Mouse (Mus musculus) hindlimb bud, embryonic 11.5 days (tissue): Measurements from ENCODE around the gene Krt77.

Experiments used
- DNase-seq: peaks from one replicate; pipeline ENCODE4 v3.0.0-alpha.2; 2012; ENCODE audit warnings: low read depth, low spot score; ENCODE audit errors: extremely low spot score

Gene Krt77

DNA sequence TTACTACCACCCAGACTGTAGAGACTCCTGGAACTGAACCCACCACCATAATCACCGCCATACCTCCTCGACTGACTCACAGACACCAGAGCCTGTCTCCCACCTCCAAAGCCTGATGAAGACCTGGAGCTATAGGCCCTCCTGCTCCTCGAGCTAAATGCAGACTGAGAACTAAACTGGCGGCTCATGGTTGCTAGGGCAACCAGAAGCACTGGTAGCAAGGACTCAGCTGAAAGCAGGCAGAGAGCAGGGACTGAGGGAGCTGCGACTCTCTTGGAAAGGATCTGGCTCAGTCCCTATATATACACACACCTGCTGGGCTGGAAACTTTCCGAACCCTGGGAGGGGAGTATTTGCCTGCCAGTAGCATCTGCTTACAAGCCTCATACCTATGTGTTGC, at the start of gene Krt77:
Gene Krt77, minus strand, starts transcription at position 275 of the 400 bp plus-strand sequence.
- no peak for DNase-seq

DNA sequence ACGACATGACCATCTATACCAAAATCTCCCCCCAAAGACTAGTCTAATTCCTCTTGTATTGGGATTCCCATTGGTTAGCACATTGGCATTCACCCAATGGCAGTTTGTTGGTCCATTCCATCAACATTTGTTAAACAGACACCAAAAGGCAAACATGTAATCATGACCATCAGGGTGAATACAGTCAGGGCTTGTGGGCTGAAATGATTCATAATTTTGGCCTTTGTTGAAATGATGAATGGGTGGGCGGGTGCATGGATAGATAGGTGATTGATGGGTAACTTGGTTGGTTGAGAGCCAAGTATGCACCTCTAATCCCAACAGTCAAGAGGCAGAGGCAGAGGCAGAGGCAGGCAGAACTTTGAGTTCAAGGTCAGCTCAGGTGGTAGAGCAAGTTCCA, 46.6 kb upstream of the Krt77 start:
- no peak for DNase-seq

DNA sequence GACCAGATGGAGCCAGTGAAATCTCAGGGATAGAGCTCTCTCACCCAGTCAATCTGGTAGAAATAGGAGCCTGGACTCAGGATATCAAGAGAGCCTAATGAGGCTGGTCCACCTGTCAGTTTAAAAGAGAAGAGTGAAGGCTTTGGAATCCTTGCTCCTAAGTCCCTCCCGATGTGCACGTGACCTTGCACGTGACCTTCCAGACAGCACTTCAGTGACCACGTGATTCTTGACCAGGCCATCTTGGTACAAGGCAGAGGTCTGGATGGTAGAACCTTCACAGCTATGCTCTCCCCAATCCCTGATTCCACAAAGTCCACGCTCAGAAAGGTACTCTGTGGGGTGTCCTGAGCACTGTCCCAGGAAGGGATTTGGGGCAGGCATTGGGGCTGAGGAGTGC, 35.3 kb upstream of the Krt77 start:
- DNase-seq, result no peak

DNA sequence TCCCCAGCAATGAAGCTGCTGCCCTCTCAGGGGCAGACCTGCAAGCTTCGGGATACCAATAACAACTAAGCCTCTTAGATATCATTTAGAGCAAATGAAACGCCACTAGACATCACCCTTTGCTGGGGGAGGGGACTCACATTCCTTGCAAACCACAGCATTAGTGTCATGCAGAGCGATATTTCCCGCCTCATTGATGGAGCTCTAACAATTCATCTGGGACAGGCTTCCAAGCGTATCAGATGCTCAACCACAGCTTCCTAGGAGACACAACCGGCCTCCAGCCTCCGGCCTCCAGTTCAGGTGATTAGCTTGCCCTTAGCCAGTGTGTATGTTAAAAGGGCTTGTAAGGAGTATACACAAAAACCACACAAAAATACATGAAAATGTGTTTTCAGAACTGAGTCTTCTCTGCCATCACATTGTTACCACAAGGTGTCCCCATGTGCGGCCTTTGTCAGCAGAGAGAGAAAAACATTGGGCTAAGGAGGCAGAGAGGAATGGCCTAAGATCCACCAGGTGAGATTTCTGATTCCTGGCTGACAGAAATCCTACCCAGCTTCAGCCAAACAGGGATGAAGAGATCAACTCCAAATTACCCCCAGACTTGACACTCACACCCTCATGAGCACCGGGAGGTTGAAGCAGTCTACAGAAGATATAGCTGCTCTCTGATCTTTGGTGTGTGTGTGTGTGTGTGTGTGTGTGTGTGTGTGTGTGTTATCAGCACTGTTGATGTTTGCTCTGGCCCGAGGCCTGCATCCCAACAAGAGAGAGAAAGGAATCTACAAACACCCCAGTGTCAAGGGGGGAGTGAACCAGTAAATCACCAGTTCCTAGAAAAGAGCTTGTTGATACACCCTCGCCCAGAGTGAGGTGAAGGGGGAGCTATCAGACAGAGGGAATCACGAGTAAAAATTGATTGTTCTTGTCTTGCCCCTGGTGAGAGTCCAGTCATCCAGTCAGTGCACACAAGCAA, 33.0 kb upstream of the Krt77 start:
- no peak for DNase-seq

DNA sequence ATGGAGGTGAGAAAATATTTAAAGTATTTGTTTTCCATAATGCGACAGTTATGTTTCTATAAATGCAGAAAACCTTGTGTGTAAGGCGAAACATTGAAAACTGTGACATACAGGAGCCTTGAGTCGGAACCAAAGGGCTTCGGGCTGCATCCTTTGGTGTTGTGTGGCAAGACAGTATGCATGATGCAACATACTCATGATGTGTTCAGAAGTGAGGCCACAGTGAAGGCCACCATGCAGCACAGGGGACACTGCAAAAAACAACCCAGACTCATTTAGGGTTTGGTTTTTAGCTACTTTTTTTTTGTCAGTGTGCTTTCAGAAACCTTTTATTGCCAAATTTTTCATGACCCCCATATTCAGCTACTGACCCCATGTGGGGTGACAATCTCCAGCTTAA, 25.7 kb upstream of the Krt77 start:
- no peak for DNase-seq

DNA sequence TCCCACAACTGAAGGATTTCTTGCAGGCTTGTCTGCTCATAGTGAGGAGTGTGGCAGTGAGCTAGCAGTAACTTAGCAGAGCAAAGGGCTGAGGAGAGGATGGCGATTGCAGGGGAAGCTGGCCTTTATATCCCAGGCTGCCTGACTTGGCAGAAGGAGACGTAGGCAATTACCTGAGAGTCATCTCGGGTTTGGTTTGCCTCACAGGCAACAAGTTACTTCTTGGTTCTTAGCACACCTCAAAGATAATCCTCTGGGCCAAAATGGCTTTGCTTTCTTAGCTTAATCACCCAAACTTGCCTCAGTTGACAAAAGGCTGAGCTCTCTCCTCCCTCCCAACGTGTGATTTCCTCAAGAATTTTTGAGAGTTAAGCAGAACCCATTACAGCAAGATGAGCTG, 23.3 kb upstream of the Krt77 start, which contains the start of gene Krt76:
Gene Krt76, minus strand, starts transcription at position 101 of the 400 bp plus-strand sequence.
- no peak for DNase-seq

DNA sequence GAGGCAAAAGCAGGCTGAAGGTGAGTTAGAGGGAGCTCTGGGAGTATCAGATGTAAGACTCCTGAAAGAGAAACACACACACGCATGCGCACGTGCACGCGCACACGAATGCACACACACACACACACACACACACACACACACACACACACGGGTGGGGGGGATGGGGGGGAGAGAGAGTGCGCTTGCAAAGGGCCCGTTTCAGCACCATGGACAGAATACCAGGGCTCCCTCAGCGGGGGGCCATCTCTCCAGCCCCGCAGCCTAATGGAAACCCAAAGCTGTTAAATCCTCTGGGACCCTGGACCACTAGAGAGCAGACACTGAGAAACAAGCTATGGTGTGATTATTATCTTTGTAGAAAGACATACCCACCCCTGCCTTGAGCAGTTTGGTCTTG, 10.3 kb upstream of the Krt77 start:
- no peak for DNase-seq

DNA sequence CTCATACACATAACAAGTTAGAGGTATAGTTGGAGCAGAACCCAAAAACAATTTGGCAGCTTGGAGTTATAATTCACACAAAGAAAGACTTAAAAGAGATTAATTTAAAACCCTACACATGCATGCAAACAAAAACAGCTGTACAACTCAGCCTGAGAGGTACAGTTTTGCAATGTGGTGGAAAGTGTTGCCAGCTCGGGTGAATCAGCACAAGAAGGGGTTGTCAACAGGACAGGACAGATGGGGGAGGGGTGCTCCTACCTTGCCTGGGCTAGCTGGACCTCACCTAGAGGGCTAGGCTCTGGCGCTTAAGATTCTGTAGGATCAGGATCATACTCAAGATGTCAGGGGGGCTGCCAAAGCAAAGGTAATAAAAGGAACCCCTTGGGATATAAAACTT, 8.5 kb upstream of the Krt77 start:
- DNase-seq, result no peak

DNA sequence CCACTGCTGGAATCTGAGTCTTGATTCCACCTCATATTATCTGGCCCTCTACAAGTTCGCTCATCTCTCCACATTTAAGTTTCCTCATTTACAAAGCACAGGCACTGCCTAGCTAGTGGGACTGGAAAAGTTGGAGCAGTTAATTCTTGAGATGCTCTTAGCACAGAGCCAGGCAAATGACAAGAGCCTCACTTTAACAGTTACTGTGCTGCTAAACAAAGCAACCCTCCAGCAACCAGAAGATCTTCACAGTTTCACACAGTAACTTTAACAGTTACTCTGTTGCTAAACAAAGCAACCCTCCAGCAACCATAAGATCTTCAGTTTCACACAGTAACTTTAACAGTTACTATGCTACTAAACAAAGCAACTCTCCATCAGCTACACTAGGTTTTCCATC, 4.9 kb upstream of the Krt77 start:
- no peak for DNase-seq

DNA sequence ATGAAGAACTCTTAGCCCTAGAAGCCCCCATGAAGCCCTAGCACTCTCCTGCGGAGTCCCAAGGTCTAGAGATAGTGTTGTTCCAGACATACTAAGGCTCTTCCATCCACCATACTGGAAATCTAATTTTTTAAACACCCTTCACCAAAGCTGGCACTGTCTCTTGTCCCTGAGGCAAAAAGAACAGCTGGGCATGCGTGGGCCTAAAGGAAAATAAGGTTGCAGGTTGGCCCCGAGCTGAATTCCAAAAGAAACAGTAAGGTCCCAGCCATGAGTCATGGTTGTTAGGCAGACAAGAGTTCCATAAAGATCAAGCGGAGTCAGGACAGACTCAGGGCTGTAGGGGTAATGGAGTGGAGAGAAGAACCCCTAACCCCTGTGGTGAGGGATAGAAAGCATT, 3.7 kb upstream of the Krt77 start:
- DNase-seq, result no peak

DNA sequence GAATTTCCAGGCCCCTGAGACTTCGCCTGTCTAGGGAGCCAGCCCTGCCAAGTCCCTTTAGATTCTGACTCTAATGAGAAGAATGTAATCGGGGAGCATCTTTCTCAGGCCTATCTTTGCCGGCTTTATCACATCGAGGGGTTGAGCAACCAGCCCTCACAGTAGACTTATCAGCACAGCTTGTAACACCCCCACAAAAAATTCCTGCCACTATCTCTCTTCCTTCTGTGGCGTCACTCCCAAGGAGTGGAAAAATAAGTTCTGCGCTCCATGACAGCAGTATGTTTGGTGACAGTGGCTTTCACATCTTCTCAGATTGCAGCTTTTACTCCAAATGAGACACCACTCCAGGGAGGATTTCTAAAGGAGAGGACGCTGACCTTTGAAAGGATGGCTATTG, 2.8 kb downstream of the Krt77 start:
- DNase-seq, result no peak

DNA sequence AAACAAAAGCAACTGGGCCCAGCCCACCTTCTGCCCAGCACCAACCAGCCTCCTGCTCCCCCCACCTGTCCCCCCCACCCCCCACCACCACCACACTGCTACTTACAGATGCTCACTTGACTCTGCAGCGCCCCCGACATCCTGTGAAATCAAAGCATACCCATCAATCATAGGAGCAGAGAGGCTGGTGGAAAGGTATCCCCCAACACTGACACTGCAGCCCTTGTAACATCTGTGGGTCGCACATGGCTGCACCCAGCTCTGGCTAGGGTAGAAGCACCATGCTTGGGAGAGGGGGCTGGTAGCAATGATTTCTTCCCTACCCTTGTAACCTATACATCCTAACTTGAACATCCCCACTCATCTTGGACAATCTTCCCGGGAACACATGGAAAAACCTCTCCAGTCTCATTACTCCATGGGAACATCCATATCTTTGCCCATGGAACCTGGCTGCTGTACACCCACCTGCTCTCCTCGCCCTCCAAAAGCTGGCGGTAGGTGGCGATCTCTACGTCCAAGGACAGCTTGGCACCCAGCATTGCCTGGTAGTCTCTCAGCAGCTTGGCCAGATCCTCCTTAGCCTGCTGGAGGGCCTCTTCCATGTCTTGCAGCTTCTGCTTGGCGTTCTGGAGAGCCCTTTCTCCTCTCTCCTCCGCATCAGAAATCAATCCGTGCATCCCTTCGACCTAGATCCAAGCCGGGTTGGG, 8.9 kb downstream of the Krt77 start:
- no peak for DNase-seq

DNA sequence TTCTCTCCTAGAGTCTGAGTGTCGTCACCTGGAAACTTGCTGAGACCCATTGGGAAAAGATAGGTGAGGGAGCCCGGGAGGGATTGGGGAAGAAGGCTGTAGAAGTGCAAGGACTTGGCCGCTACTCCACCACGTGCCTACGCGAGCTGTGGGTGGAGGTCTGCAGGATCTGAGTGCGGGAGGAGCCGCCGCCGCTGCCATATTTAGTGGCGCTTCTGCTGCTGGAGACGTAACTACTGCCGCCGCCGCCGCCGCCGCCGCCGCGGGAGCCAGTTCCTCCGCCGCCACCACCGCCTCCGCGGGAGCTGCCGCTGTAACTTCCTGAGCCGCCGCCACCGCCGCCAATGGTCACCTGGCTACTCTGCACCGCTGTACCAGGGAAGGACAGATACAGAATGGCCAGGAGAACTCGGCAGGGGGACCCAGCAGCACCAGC, 9.8 kb downstream of the Krt77 start:
- no peak for DNase-seq

DNA sequence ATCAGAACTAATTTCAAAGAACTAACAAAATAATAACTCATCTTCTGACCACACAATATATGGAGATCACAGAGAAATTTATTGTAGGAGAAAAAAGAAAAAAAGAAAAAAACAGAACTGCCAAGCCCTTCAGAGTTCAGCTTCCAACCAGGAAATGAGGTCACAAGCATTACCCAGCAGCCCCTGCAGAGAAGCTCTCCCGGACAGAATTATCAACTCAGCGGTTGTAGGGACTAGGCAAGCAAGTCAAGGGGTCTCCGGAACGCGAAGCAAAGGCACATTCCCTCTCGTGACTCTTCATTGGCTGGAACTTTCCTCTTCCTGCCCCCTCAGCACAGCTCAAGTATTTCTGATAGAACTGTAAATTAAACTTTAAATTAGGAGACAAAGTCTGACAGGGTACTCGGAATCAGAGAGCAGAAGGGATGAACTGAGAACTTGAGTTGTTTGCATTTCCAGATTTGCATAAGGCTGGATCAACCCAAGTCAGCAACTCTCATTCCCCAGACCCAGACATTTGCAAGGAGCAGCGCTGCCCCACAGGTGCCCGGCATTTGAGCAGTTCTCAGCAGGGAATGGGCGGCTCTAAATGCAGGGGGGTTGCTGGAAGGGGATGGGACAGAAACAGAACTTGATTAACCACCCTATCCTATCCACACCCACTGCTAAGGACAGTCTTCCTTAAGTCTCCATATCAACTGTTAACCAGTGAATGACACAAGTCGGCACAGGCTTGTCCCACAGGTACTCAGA, 10.7 kb downstream of the Krt77 start:
- DNase-seq, result no peak

DNA sequence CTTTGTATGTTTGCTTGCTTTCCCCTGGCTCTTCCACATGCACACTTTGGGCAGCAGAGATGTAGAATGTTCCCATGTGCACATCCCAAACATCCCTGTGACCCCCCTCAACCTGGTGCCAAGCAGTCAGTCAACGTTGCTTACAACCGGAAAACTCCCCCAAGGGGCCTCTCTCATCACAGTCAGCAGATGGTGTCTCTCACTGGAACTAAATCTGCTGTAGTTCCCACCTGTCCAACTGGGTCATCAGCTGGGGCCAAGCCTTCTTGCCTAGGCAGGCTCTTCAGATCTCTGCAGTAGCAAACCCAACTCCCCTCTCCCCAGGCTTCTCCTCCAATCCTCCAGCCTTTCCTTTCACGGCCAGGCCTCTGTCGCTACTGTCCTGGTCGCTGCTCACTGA, 12.8 kb downstream of the Krt77 start:
- DNase-seq, result no peak

DNA sequence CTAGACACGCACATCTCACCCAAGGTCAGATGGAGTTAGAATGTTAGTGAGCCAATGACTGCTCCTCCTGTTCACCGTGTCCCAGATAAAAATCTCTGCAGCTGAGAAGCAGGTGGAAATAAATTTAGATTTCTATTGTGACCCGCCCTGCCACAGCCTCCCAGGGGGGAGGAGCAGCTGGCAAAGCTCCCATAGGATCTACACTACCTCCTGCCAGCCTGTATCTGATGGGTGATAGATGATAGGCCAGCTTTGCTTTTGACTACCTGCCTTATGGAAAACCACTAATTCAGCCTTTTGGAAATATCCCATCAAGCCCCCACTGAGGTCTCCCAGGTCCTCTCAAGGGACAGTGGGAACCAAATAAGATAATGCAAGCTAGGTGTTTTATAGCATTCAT, 13.8 kb downstream of the Krt77 start:
- no peak for DNase-seq

DNA sequence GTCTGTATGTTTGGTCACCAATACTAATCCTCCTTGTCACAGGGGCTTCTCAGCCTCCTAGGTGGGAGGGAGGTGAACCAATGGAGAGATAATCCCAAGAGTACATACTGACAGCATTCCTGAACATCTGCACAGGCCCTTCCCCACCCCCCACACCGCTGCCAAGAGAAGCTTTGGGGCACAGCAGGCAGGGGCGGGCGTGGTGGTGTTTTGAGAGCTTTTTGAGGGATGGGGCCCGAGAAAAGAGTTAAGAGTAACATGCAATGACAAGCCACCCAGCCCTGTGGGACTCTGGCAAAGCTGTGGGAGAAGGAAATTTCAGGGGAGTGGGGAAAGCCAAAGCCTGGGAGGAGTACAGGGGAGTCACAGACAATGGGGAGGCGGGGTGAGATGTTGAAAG, 15.2 kb downstream of the Krt77 start:
- no peak for DNase-seq

DNA sequence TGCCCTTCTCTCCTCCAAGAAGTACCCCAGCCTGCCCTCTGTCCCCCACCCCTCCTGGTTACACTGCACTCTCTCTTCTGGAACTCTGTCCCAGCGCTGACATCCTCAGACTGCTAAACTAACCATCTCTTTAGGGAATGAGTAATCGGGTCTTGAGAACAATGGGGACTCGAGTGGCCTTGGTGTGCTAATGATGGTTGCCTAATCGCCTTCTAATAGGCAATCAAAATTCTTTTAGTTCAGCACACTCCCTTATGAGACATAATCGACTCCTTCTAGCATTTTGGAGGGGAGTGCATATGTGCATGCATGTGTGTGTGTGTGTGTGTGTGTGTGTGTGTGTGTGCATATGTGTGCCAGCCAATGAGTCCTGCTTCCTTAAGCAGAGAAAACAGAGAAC, 16.9 kb downstream of the Krt77 start:
- DNase-seq, result no peak

DNA sequence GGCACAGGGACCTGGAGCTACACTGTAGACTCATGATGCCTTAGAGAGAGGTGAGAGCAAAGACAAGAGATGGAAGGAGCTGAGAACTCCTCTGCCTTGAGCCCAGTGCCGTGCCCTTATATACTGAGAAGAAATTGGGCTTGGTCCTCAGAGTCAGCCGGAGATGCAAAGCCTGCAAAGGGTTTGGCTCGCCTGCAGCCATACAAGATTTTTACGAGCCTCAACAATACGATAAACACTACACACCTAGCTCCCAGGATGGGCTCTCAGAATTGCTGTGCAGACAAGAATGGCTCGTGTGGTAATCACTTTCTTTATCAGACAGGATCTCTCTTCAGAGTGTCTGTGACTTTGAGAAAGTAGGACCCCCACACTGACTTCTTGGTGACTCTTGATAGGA, 18.8 kb downstream of the Krt77 start, which contains the start of gene Krt1:
Gene Krt1, minus strand, starts transcription at position 101 of the 400 bp plus-strand sequence.
- DNase-seq, result no peak

DNA sequence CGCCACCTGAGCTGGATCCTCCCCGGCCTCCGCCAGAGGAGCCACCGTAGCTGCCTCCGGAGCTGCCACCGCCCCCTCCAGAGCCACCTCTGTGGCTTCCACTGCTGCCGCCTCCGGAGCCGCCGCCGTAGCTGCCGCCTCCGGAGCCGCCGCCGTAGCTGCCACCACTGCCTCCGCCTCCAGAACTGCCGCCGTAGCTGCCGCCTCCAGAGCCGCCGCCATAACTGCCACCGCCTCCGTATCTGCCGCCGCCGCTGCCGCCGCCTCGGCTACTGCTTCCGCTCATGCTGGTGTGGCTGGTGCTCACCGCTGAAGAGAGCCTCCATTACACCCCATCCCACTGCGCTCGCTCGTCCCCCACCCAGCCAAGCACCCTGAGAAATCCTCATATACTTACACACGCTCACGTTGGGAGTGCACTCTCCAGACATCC, 23.5 kb downstream of the Krt77 start:
- no peak for DNase-seq

DNA sequence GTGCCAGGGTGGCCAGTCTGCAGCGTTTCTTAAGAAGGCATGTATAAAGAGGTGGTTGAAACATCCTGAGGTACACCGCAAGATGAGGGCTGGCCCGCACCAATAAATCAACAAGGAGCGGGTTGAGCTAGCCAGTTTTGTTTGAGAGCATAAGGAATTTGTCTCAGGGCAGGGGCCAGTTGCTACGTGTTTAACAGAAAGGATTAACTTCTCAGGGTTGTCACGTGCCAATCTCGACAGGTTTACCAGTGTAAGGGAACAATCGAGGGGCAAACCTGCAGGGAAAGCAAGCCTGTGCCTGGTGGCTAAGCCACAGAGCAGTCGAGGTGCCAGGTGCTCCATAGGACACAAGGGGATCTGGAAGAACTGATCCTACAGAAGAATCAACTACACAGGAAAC, 26.3 kb downstream of the Krt77 start:
- DNase-seq, result no peak
